Mouse (Mus musculus) cortical plate, adult 2 months (tissue): ENCODE results near the gene Obox5. TPM values are rescaled to one million over a fixed set of nuclear protein-coding genes. Genes with fewer than 3 reads are reported as not detected.
"Not testable (repeated sequence)": the region's sequence is repeated elsewhere in the genome, so short reads cannot be mapped to it uniquely, and the experiment has no call there.

Experiments
- H3K27ac ChIP-seq: fragments of 200-500 bp; 2 replicates; pipeline ENCODE4 v1.5.1; 2012; ENCODE audit warnings: low read length, control low read depth, inconsistent platforms; ENCODE audit not compliant: insufficient read depth
- H3K4me1 ChIP-seq: fragments of 200-500 bp; 2 replicates; pipeline ENCODE4 v1.6.1; 2011; ENCODE audit warnings: low read length; ENCODE audit not compliant: control insufficient read depth, insufficient read depth
- H3K4me3 ChIP-seq: fragments of 200-500 bp; 2 replicates; pipeline ENCODE4 v1.5.1; 2011; ENCODE audit warnings: mild to moderate bottlenecking, low read length, control low read depth; ENCODE audit not compliant: insufficient read depth
- polyA plus RNA-seq: library from polyadenylated mRNA; depleted of rRNA; stranded (reverse); fragments of >200 nt; gene quantifications from 2 replicates; pipeline ENCODE4 v1.2.3, GENCODE M21; 2012; rRNA removed

Gene Obox5
- polyA plus RNA-seq = not detected in 2 replicates

DNA sequence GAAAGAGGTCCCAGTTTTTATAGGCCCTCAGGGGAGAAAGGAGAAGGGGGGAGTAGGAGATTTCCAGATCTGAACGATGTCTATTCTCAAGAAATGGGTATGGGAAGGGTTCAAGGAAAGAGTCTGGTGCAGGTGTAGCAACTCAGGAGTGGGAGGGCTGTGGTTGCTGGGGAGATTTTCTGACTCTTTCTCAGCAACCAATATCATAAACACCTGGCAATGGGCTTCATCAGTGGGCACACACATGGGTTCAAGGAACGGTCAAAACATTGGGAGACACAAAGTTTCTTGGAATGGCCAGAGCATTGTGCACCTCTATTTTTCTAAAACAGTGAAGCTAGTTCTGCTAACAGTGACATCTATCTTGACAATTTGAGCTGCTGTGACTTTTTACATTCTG, at the start of gene Obox5:
Obox5 (plus strand) TSS at position 301 of the 400 bp plus-strand sequence.
- H3K27ac ChIP-seq, H3K4me3 ChIP-seq, H3K4me1 ChIP-seq: not testable (repeated sequence)

DNA sequence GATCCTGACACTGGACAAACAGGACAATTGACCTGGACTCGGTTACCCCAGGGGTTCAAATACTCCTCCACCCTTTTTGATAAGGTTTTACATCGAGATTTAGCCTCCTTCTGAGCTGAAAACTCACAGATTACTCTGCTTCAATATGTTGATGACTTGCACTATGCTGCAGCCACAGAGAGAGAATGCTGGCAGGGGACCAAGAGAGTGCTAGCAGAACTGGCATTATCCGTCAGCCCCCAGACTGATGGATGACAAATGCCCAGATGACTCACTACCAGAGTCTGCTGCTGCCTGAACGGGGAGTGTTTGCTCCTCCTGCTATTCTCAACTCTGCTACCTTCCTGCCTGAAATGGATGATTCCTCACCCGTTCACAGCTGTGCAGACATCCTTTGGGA, 635 bp upstream of the Obox5 start:
- not testable (repeated sequence) for H3K4me1 ChIP-seq, H3K27ac ChIP-seq, H3K4me3 ChIP-seq

Other genes with a start within 250 kb of the Obox5 start
- gene Obox3, start 110.2 kb upstream of the Obox5 start, polyA plus RNA-seq = not detected in 2 replicates
- not detected in 2 replicates for gene Obox6, start 89.5 kb downstream of the Obox5 start, polyA plus RNA-seq
- 0.08 TPM in 1 of 2 replicates, not detected in the other for gene Crx, start 129.8 kb downstream of the Obox5 start, polyA plus RNA-seq
- 0.13 and 0.27 TPM in 2 replicates for gene Crxos, start 132.5 kb downstream of the Obox5 start, polyA plus RNA-seq
- 1,858 and 2,021 TPM in 2 replicates for gene Selenow, start 172.3 kb downstream of the Obox5 start, polyA plus RNA-seq
- 91.6 and 109 TPM in 2 replicates for gene Nop53, start 195.9 kb downstream of the Obox5 start, polyA plus RNA-seq
- gene Ehd2, start 217.4 kb downstream of the Obox5 start, polyA plus RNA-seq = 4.9 and 5.4 TPM in 2 replicates